Mouse (Mus musculus): ENCODE measurements at regions not wholly inside any gene's neighbourhood (a gene's known extent, or its start where the extent isn't known, plus 50 kb on each side); places are given as distances from the start of the nearest gene placed in this dataset.

DNA sequence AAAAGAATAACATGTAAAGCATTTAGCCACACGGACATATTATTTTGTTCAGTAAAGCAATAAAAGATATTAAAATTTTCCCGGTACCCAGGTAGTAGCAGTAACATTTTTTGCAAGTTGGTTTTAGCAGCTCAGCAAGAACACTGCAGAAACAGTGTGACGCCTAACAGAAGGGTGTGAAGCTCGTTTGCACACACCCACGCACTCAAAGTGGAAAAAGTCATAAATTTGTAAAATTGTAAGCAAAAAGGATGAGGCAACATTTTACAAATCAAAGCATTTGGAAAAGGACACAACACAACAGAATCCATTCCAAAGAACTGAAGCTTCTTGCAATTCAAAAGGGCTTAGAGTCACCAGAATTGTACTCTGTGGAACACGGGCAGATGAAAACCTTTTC lies 1053.6 kb upstream of the Celf2 start:
- H3K4me1 ChIP-seq (replicated peaks): no peaks in the 10 kb centered on the region
- no peak overlapping the region for H3K4me3 ChIP-seq (replicated peaks)
- DNase-seq: no peak
- H3K4me2 ChIP-seq: no peak overlapping the region
- H3K9me3 ChIP-seq (replicated peaks): no peaks in the 10 kb centered on the region
- no peak overlapping the region for H3K9ac ChIP-seq
- H3K27ac ChIP-seq: no peak overlapping the region
- ATAC-seq (ENCODE audit: low read depth): no peak
- no peaks in the 10 kb centered on the region for H3K27me3 ChIP-seq
- WGBS (ENCODE audit: insufficient replicate concordance): 65% methylated on average over 6 of the region's 6 CpGs
- no peaks in the 10 kb centered on the region for H3K36me3 ChIP-seq

GRCm38 (mm10) chr2:8546116-8546515 lies 1036.8 kb upstream of the Celf2 start:
- Histone ChIP-seq H3K27me3 (no peaks in the 10 kb centered on the region), H3K4me1 (replicated peaks) (no peaks in the 10 kb centered on the region), H3K4me3 (replicated peaks) (no peak overlapping the region), H3K27ac (no peak overlapping the region), H3K9ac (no peak overlapping the region), H3K4me2 (no peak overlapping the region), H3K36me3 (no peaks in the 10 kb centered on the region), H3K9me3 (replicated peaks) (no peaks in the 10 kb centered on the region)
- DNase-seq (no peak), ATAC-seq (ENCODE audit: low read depth) (no peak)

DNA sequence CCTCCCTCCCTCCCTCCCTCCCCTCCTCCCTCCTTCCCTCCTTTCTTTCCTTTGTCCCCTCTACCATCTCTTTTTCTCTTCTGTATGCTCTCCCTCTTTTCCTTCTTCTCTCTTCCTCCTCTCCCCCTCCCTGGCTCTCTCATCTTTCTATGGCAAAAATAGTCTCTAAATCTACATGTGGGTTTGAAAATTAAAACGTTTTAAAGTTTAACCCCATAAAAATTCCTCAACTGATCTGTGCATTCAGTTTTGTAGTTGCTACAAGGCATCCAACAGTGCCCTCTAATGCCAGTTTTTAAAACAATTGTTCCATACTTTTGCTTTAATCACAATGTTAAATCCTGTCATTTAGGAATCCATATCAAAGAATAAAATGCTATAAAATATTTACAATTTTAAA lies 1027.5 kb upstream of the Celf2 start:
- Histone ChIP-seq H3K27ac (no peak overlapping the region), H3K9me3 (replicated peaks) (no peaks in the 10 kb centered on the region), H3K4me1 (replicated peaks) (no peaks in the 10 kb centered on the region), H3K9ac (no peak overlapping the region), H3K4me2 (no peak overlapping the region), H3K27me3 (no peaks in the 10 kb centered on the region), H3K36me3 (no peaks in the 10 kb centered on the region), H3K4me3 (replicated peaks) (no peak overlapping the region)
- DNase-seq (no peak), ATAC-seq (ENCODE audit: low read depth) (no peak)
- WGBS (ENCODE audit: insufficient replicate concordance): 7% methylated on average over 1 of the region's 1 CpGs

- ATAC-seq (ENCODE audit: low read depth) (no peak), DNase-seq (no peak)
- Histone ChIP-seq H3K4me3 (replicated peaks) (no peak overlapping the region), H3K9ac (no peak overlapping the region), H3K27me3 (no peaks in the 10 kb centered on the region), H3K4me1 (replicated peaks) (no peaks in the 10 kb centered on the region), H3K27ac (no peak overlapping the region), H3K9me3 (replicated peaks) (no peaks in the 10 kb centered on the region), H3K4me2 (no peak overlapping the region), H3K36me3 (no peaks in the 10 kb centered on the region)
- WGBS (ENCODE audit: insufficient replicate concordance): 22% methylated on average over 1 of the region's 1 CpGs
Observed at GRCm38 (mm10) chr2:8498466-8498865, 989.1 kb upstream of the Celf2 start.

DNA sequence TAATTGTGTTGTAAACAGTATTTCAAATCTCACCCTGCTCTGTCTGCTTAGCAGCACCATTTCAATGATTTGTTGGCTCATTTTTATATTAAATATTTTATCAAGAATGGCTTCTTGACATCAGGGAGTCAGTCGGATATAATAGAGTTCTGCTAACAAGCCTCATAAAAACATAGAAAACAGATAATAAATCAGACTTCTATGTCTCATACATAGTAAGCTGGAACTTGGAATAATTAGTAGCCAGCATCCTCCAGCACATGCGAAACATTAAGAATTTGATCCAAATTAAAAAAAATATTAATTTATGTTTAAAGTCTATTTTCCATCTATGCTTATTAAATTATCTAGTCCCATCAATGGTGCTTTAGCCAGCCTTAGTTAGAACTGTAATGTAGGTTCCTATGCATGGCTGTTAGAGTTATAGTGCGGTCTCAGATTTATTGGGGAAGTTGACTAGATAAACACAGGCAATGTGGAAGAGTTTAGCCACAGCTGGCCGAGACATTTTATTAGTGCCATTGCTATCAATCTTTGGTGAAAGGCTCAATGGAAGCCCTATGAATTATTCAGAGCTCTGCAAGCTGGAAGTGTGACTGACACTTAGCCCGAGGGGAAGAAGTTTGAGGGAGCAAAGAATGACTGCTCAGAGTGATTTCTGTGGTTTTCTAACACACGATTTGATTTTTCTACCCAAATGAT lies 968.6 kb upstream of the Celf2 start:
- no peak for ATAC-seq (ENCODE audit: low read depth)
- DNase-seq: no peak
- no peak overlapping the region for H3K9ac ChIP-seq
- H3K9me3 ChIP-seq (replicated peaks): no peaks in the 10 kb centered on the region
- H3K27ac ChIP-seq: no peak overlapping the region
- H3K4me2 ChIP-seq: no peak overlapping the region
- WGBS (ENCODE audit: insufficient replicate concordance): 56% methylated on average over 6 of the region's 6 CpGs
- H3K27me3 ChIP-seq: no peaks in the 10 kb centered on the region
- H3K36me3 ChIP-seq: no peaks in the 10 kb centered on the region
- H3K4me3 ChIP-seq (replicated peaks): no peak overlapping the region
- H3K4me1 ChIP-seq (replicated peaks): no peaks in the 10 kb centered on the region

GRCm38 (mm10) chr2:8470546-8470945 lies 961.2 kb upstream of the Celf2 start:
- Histone ChIP-seq H3K9ac (no peak overlapping the region), H3K4me1 (replicated peaks) (no peaks in the 10 kb centered on the region), H3K36me3 (no peaks in the 10 kb centered on the region), H3K4me3 (replicated peaks) (no peak overlapping the region), H3K4me2 (no peak overlapping the region), H3K27ac (no peak overlapping the region), H3K27me3 (no peaks in the 10 kb centered on the region), H3K9me3 (replicated peaks) (no peaks in the 10 kb centered on the region)
- DNase-seq (no peak), ATAC-seq (ENCODE audit: low read depth) (no peak)
- 73% methylated on average over 1 of the region's 1 CpGs for WGBS (ENCODE audit: insufficient replicate concordance)

- no peak overlapping the region for H3K4me2 ChIP-seq
- WGBS (ENCODE audit: insufficient replicate concordance): 28% methylated on average over 2 of the region's 2 CpGs
- H3K4me3 ChIP-seq (replicated peaks): no peak overlapping the region
- no peak overlapping the region for H3K9ac ChIP-seq
- H3K27ac ChIP-seq: no peak overlapping the region
- ATAC-seq (ENCODE audit: low read depth) (no peak), DNase-seq (no peak)
- H3K4me1 ChIP-seq (replicated peaks): no peaks in the 10 kb centered on the region
- no peaks in the 10 kb centered on the region for H3K9me3 ChIP-seq (replicated peaks)
- no peaks in the 10 kb centered on the region for H3K27me3 ChIP-seq
- H3K36me3 ChIP-seq: no peaks in the 10 kb centered on the region
Observed at GRCm38 (mm10) chr2:8468989-8469388, 959.6 kb upstream of the Celf2 start.

DNA sequence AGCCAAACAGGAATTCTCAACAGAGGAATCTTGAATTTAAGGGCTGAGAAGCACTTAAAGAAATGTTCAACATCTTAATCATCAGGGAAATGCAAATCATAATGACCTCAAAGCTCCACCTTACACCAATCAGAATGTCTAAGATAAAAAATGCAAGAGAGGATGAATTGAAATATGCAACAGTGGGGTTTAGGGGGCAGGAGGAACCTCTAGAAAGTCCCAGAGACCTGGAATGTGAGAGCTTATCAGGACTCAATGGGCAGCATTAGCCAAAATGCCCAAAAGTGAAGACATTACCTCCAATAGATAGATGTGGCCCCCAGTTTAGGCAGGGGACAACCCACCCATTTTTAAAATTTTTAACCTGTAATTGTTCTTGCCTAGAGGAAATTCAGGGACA lies 959.0 kb upstream of the Celf2 start:
- Histone ChIP-seq H3K27ac (no peak overlapping the region), H3K4me2 (no peak overlapping the region), H3K36me3 (no peaks in the 10 kb centered on the region), H3K27me3 (no peaks in the 10 kb centered on the region), H3K9ac (no peak overlapping the region), H3K9me3 (replicated peaks) (no peaks in the 10 kb centered on the region), H3K4me1 (replicated peaks) (no peaks in the 10 kb centered on the region), H3K4me3 (replicated peaks) (no peak overlapping the region)
- no peak for ATAC-seq (ENCODE audit: low read depth)
- DNase-seq: no peak

DNA sequence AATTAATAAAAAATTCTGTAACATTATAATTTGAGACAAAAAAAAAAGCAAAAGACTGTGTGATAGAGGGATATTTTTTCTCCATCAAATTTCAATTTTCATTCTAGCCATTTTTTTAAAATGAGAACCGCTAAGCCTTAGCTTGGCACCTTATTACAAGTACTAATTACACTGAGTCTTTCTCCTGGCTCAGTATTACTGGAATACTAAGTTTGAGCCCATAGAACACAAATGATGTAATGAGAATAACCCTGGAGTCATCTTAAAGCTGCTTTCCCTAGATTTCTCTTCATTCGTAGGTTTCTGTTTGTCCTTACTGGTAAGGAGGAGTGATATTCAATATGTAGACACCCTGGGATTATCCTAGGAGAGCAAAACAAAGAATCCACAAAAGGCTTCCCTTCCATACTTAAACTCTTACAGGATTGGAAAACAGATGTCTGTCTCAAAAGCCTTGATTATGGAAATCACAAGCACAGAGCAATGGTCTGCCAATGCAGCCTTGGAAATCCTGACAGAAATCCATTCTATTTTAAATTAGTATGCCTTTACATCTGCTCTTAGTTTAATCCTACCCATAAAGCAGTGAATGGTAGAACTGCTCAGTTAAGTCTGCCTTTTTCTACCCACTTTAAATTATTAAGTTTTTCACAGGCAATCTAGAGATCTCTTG lies 958.3 kb upstream of the Celf2 start:
- WGBS (ENCODE audit: insufficient replicate concordance): 65% methylated on average over 2 of the region's 2 CpGs
- Histone ChIP-seq H3K27me3 (no peaks in the 10 kb centered on the region), H3K27ac (no peak overlapping the region), H3K36me3 (no peaks in the 10 kb centered on the region), H3K4me3 (replicated peaks) (no peak overlapping the region), H3K4me2 (no peak overlapping the region), H3K9ac (no peak overlapping the region), H3K4me1 (replicated peaks) (no peaks in the 10 kb centered on the region), H3K9me3 (replicated peaks) (no peaks in the 10 kb centered on the region)
- ATAC-seq (ENCODE audit: low read depth): no peak
- no peak for DNase-seq

GRCm38 (mm10) chr2:8452566-8453243 lies 943.3 kb upstream of the Celf2 start:
- no peak overlapping the region for H3K9ac ChIP-seq
- 0 out of 2 replicates have a peak, but pooled peaks cover 4% of the 10 kb centered on the region for H3K9me3 ChIP-seq (replicated peaks)
- ATAC-seq (ENCODE audit: low read depth) (no peak), DNase-seq (no peak)
- H3K27me3 ChIP-seq: no peaks in the 10 kb centered on the region
- WGBS (ENCODE audit: insufficient replicate concordance): 50% methylated on average over 3 of the region's 3 CpGs
- no peak overlapping the region for H3K4me3 ChIP-seq (replicated peaks)
- no peak overlapping the region for H3K27ac ChIP-seq
- no peak overlapping the region for H3K4me2 ChIP-seq
- H3K4me1 ChIP-seq (replicated peaks): no peaks in the 10 kb centered on the region
- no peaks in the 10 kb centered on the region for H3K36me3 ChIP-seq

GRCm38 (mm10) chr2:8441230-8441629 lies 931.9 kb upstream of the Celf2 start:
- H3K4me1 ChIP-seq (replicated peaks): no peaks in the 10 kb centered on the region
- no peaks in the 10 kb centered on the region for H3K36me3 ChIP-seq
- WGBS (ENCODE audit: insufficient replicate concordance): 35% methylated on average over 1 of the region's 1 CpGs
- H3K27me3 ChIP-seq: no peaks in the 10 kb centered on the region
- H3K4me3 ChIP-seq (replicated peaks): no peak overlapping the region
- H3K4me2 ChIP-seq: no peak overlapping the region
- ATAC-seq (ENCODE audit: low read depth) (no peak), DNase-seq (no peak)
- no peak overlapping the region for H3K27ac ChIP-seq
- no peak overlapping the region for H3K9ac ChIP-seq
- no peaks in the 10 kb centered on the region for H3K9me3 ChIP-seq (replicated peaks)
